Mouse (Mus musculus) cortical plate, adult 2 months (tissue): ENCODE results near the gene C1qtnf3.

ENCODE experiments used
- CTCF ChIP-seq: fragments of 200-500 bp; IDR thresholded peaks from 2 replicates; pipeline ENCODE4 v1.5.1; 2011; ENCODE audit warnings: mild to moderate bottlenecking, control low read depth, low read length; ENCODE audit not compliant: insufficient read depth; ENCODE audit errors: extremely low read depth
- POLR2A ChIP-seq: fragments of 200-500 bp; IDR thresholded peaks from 2 replicates; pipeline ENCODE4 v1.6.1; 2011; ENCODE audit warnings: mild to moderate bottlenecking, low read length, control low read depth; ENCODE audit not compliant: insufficient read depth; ENCODE audit errors: extremely low read depth

GRCm38 (mm10) chr15:10954381-10955016, 2.4 kb downstream of the C1qtnf3 start:
- TF ChIP-seq CTCF, result no peak
- no peak for TF ChIP-seq POLR2A
